Mouse (Mus musculus) forebrain, embryonic 11.5 days (tissue): ENCODE results near the gene Slc4a1. TPM values are rescaled to one million over a fixed set of nuclear protein-coding genes. Genes with fewer than 3 reads are reported as not detected.
A peak's percentile ranks its signal among the peaks of the same experiment; 100 is the strongest.

Experiments
- ATAC-seq: fragments of 200-750 bp; cut with Nextera tagmentation; replicated peaks from 2 replicates; pipeline ENCODE4 v1.8.0; 2017; ENCODE audit warnings: moderate TSS enrichment; ENCODE audit not compliant: low FRiP score
- DNase-seq: peaks from one replicate; pipeline ENCODE4 v3.0.0-alpha.2; 2017; ENCODE audit warnings: low spot score
- H3K27ac ChIP-seq: fragments of 300-500 bp; sonication (generic); 2 replicates; pipeline ENCODE4 v1.5.1; 2014; ENCODE audit warnings: low read depth, low read length
- H3K27me3 ChIP-seq: fragments of 300-500 bp; sonication (generic); 2 replicates; pipeline ENCODE4 v1.6.1; 2014; ENCODE audit warnings: mild to moderate bottlenecking, low read length, mixed read lengths; ENCODE audit not compliant: control insufficient read depth, insufficient read depth
- H3K36me3 ChIP-seq: fragments of 300-500 bp; sonication (generic); 2 replicates; pipeline ENCODE4 v1.6.1; 2014; ENCODE audit warnings: mild to moderate bottlenecking, low read length, moderate library complexity, mixed read lengths; ENCODE audit not compliant: control insufficient read depth, insufficient read depth
- H3K4me1 ChIP-seq: fragments of 300-500 bp; sonication (generic); replicated peaks from 2 replicates; pipeline ENCODE4 v1.6.1; 2014; ENCODE audit warnings: low read length, mixed read lengths; ENCODE audit not compliant: control insufficient read depth, insufficient read depth
- H3K4me2 ChIP-seq: fragments of 300-500 bp; sonication (generic); 2 replicates; pipeline ENCODE4 v1.6.1; 2014; ENCODE audit warnings: low read depth, mild to moderate bottlenecking, low read length, moderate library complexity, mixed read lengths; ENCODE audit not compliant: severe bottlenecking
- H3K4me3 ChIP-seq: fragments of 300-500 bp; sonication (generic); 2 replicates; pipeline ENCODE4 v1.5.1; 2014; ENCODE audit warnings: low read depth, low read length
- H3K9ac ChIP-seq: fragments of 300-500 bp; sonication (generic); 2 replicates; pipeline ENCODE4 v1.6.1; 2014; ENCODE audit warnings: low read length
- H3K9me3 ChIP-seq: fragments of 300-500 bp; sonication (generic); 2 replicates; pipeline ENCODE4 v1.6.1; 2016; ENCODE audit warnings: low read length, mixed read lengths; ENCODE audit not compliant: control insufficient read depth
- WGBS: fragments of 180-500 bp; shearing (Covaris S2); extraction: QIAGEN DNeasy Blood & Tissue Kit; methylation state at CpG from one replicate; pipeline ENCODE4 v1.1.7; 2014; 5-methylcytosine and 5-hydroxymethylcytosine counted together
- polyA plus RNA-seq: library from polyadenylated mRNA; unstranded; fragments of >200 nt; fragmentation: Nextera tagmentation; extraction: Ambion mirVana; gene quantifications from 2 replicates; pipeline ENCODE4 v1.2.1, GENCODE M21; 2014

Gene Slc4a1
- polyA plus RNA-seq, 1 experiment from 2014 or later: 33.8 TPM

DNA sequence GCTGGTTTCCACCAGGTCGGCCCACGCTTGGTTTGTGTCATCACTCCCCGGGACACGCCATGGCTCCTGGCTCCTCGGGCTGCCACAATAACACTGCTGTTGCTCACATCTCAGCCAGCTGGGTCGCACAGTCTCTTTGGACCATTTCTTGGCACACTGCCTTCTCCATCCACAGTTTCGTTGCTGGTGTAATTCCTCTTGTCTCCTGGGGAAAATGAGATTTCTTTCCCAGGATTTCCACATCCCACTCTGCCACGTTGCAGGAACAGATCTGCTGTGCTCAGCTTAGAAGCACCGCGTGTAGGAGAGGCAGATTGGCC is 45.4 kb downstream of the Slc4a1 start:
- no peak overlapping the region for H3K27ac ChIP-seq
- no peaks in the 10 kb centered on the region for H3K36me3 ChIP-seq
- peak overlapping the region; percentile 98 for H3K4me2 ChIP-seq
- no peak for ATAC-seq
- peaks cover 5% of the 10 kb centered on the region for H3K4me1 ChIP-seq
- peak overlapping the region; percentile 100 for H3K9ac ChIP-seq
- no peaks in the 10 kb centered on the region for H3K9me3 ChIP-seq
- H3K4me3 ChIP-seq: peak overlapping the region; percentile 99
- H3K27me3 ChIP-seq: no peaks in the 10 kb centered on the region
- 18% methylated on average over 10 of the region's 10 CpGs for WGBS
- DNase-seq: peak; percentile 74

DNA sequence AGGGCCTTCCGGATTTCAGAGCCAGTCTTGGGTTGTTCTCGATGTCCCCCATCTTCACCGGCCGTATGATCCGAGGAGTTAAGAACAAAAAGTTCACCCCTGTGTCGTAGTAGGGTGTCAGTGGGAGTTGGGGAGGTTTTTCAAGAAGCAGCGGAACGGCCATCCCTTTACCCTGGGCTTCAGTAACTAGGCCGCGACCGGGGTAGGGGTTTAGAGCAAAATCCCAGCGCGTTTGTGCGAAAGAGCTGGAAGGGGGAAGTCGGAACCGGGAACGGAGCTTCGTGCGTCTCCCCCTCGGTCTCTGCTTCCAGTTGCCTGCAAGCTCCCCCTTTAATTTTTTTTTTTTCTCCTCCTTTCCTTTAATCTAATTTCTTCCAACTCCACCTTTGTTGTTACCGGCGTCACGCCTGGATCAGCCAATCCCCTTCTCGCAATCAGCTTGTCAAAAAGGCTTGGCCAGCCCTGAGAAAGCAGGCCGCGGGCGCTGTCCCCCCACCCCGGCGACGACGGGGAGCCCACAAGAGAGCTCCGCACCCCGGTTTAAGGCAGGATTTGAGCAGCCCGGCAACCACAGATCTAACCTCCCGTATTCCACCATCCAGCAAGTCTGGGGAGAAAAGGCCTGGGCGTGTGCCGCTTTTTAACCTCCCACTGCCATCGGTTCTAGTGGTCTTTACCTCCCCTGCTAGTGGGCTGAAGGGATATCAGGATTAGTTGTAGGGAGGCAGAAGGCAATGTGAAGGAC is 45.9 kb downstream of the Slc4a1 start:
- WGBS: under 1% methylated on average over 38 of the region's 38 CpGs
- peak; percentile 85 for DNase-seq

DNA sequence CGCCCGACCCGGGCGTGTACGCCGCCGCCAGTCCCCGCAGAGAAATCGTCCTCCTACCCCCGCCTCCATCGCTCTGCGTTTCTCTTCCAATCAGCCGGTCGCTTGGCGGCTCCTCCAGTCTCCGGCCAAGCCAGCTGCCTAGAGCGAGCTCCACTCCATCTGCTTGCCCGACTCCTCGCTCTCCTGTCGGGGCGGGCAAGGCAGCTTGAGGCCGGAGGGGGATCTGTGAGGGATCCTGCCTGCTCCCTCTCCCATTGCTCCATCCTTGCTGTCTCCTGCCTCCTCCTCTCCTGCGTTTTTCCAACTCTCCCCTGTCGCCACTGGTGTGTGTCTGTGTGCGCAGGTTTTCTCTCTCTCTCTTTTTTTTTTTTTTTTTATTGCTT is 46.6 kb downstream of the Slc4a1 start, which contains the start of gene Ubtf:
Gene Ubtf (minus strand): TSS at position 333 of the 383 bp plus-strand sequence.
- ATAC-seq (0 out of 2 replicates have a peak, but pooled peaks have one; percentile 11), DNase-seq (peak; percentile 86)
- WGBS: under 1% methylated on average over 25 of the region's 25 CpGs
- peak within 1 kb of the TSS; percentile 100 for H3K9ac ChIP-seq
- peak within 1 kb of the TSS; percentile 98 for H3K4me2 ChIP-seq
- H3K9me3 ChIP-seq: no peaks in the 10 kb centered on the region
- H3K4me1 ChIP-seq: peaks cover 5% of the 10 kb centered on the region
- no peaks in the 10 kb centered on the region for H3K27me3 ChIP-seq
- peak within 1 kb of the TSS; percentile 99 for H3K27ac ChIP-seq
- H3K4me3 ChIP-seq: peak within 1 kb of the TSS; percentile 99
- H3K36me3 ChIP-seq: no peaks in the 10 kb centered on the region

More for the DNA sequence above, 45.9 kb downstream of the Slc4a1 start:
- peak; percentile 24; the same call in 1 of the 2 replicates for ATAC-seq
- Histone ChIP-seq H3K27ac (peak overlapping the region; percentile 99), H3K36me3 (no peaks in the 10 kb centered on the region), H3K4me1 (peaks cover 5% of the 10 kb centered on the region), H3K9me3 (no peaks in the 10 kb centered on the region), H3K9ac (peak overlapping the region; percentile 100), H3K4me2 (peak overlapping the region; percentile 98), H3K27me3 (no peaks in the 10 kb centered on the region), H3K4me3 (peak overlapping the region; percentile 99)

DNA sequence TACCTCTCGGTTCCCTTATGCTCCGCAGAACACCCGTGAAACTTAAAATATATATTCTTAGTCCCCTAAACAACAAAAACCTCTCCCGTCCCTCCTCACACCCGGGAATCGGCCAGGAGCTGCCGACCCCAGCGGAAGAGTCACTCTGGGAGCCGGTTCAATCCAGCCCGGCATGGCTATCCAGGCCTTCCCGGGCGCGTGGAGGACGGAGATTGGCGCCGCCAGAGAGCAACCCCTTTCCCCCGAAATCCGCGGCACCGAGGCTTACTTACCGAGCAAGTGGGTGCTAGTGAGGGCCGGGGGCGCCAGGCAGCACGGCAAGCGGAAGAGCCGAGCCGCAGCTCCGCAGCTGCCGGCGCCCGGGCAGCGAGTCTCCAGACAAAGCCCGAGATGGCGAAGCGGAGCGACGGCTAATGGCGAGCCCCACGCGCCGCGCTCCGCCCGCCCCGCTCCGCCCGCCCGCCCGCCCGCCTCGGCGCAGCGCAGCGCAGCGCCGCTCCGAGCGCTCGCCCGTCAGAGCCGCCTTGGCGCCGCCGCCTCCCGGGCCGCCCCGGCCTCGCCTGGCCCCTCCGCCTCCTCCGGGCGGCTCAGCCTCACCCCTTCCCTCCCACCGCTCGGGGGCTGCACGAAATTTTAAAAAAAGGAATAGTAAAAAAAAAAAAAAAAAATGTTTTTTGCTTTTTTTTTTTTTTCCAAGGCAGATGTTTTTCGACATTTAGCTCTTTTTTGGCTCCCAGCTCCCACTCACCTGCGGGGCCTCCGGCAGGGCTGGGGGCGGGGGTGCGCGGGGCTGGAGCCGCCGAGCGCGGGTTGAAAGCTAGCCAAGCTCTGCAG is 47.2 kb downstream of the Slc4a1 start:
- DNase-seq: peak; percentile 83
- under 1% methylated on average over 79 of the region's 84 CpGs for whole genome bisulfite sequencing
- no peaks in the 10 kb centered on the region for H3K9me3 ChIP-seq
- peak overlapping the region; percentile 100 for H3K9ac ChIP-seq
- H3K4me1 ChIP-seq: peaks cover 5% of the 10 kb centered on the region
- peak overlapping the region; percentile 99 for H3K27ac ChIP-seq
- no peaks in the 10 kb centered on the region for H3K27me3 ChIP-seq
- peak overlapping the region; percentile 99 for H3K4me3 ChIP-seq
- H3K4me2 ChIP-seq: peak overlapping the region; percentile 98
- peaks cover 4% of the 10 kb centered on the region; the same call in 1 of the 2 replicates for H3K36me3 ChIP-seq
- no peak for ATAC-seq

DNA sequence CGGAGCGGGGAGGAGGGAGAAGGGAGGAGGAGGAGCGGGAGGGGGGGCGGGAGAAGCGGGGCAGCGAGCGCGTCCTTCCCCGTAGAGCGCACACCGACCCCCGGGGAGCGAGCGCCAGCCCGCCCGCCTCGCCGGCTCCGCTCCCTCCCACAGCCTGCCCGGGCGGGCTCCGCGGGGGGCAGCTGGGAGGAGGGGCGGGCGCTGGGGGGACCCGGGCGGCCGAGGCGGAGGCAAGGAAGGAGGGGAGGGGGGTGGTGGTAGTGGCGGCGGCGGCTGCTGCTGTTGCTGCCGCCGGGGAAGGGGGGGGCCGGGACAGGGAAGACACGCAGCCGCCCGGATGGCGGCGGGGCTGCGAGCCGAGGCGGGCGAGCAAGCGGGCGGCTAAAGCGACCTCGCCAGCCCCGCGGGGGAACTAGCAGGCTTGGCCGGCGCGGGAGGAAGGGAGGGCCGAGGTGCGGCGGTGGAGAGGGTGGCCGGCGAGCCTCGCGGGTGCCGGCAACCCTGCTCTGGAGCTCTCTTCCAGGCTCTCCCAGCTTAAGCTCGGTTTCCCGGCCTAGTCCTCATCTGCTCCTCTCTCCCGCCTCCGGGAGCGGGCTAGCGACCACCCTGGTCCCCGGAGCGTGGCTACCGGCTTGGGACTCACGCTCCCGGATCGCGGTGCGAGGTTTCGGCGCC is 48.0 kb downstream of the Slc4a1 start:
- H3K27ac ChIP-seq: peak overlapping the region; percentile 99
- H3K9me3 ChIP-seq: no peaks in the 10 kb centered on the region
- H3K27me3 ChIP-seq: no peaks in the 10 kb centered on the region
- DNase-seq (peak; percentile 91), ATAC-seq (peak; percentile 44)
- H3K4me1 ChIP-seq: peaks cover 5% of the 10 kb centered on the region
- H3K36me3 ChIP-seq: peaks cover 7% of the 10 kb centered on the region; the same call in 1 of the 2 replicates
- H3K9ac ChIP-seq: peak overlapping the region; percentile 100
- H3K4me3 ChIP-seq: peak overlapping the region; percentile 99
- peak overlapping the region; percentile 98 for H3K4me2 ChIP-seq
- 0% methylated on average over 46 of the region's 77 CpGs for WGBS

DNA sequence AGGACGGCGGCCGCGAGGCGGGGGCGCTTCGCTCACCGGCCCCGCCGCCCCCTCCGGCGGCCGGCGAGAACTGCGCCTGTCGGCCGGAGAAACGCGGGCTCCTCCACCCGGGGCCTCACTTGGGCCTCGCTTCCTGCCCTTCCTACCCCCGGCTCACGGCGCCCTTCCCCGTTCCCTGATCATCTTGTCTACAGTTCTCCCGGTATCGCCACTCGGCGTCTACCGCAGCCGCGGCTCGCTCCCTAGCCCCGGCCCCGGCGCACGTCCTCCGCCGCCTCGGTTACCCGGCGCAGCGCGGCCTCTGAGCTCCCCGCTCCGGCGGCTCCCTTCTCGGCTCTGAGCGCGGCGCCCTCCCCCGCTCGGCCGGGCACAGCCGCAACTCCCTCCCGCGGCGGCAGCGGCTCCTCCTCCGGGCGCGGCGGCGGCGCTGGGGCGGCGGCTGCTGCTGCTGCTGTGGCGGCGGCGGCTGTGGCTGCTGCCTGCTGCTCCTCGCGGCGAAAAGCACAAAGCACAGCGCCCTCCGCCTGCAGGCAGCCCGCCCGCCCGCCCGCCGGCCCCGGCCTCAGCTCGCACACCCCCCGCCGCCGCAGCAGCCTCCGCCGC is 48.6 kb downstream of the Slc4a1 start:
- Histone ChIP-seq H3K27ac (peak overlapping the region; percentile 99), H3K4me2 (peak overlapping the region; percentile 98), H3K9me3 (no peaks in the 10 kb centered on the region), H3K9ac (peak overlapping the region; percentile 100), H3K4me3 (peak overlapping the region; percentile 99), H3K36me3 (peaks cover 7% of the 10 kb centered on the region; the same call in 1 of the 2 replicates), H3K27me3 (no peaks in the 10 kb centered on the region), H3K4me1 (peaks cover 5% of the 10 kb centered on the region)
- WGBS: under 1% methylated on average over 72 of the region's 87 CpGs
- ATAC-seq: peak; percentile 23
- peak; percentile 83 for DNase-seq

DNA sequence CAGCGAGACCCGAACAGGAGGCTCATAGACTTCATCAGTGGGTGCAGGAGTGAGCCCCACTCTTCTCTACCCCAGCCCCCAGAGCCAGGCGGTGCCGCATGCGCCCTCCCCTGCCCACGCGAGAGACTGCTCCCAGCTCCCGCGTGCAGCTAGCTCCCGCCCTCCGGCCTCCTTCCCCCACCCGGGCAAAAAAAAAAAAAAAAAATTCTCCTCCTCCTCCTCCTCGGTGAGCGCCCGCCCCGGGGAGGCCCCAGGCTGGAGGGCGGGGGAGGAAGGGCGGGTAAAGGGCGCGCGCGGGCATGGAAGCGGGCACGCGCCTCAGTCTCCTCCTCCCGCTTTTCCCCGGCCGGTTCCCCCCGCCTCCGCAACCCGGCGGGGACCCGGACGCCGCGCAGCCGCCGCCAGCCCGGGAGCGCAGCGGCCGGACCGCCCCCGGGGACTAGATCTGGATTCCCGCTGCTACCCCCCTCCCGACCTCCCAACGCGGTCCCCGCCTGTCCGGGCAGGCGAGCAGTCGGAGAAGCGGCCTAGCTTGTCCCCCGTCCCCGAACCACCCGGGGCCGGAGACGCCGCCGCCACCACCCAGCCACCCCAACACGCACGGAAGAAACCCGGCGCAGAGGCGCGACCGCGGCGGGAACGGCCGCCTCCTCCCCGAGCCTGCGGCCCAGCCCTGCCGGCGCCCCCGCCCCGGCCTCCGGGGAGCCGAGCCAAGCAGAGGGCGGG is 49.3 kb downstream of the Slc4a1 start:
- H3K9me3 ChIP-seq: no peaks in the 10 kb centered on the region
- no peaks in the 10 kb centered on the region for H3K27me3 ChIP-seq
- H3K4me2 ChIP-seq: peak overlapping the region; percentile 98
- ATAC-seq: peak; percentile 35
- peak overlapping the region; percentile 99 for H3K27ac ChIP-seq
- 1% methylated on average over 69 of the region's 80 CpGs for WGBS
- peak overlapping the region; percentile 100 for H3K9ac ChIP-seq
- peaks cover 7% of the 10 kb centered on the region; the same call in 1 of the 2 replicates for H3K36me3 ChIP-seq
- peak overlapping the region; percentile 99 for H3K4me3 ChIP-seq
- DNase-seq: peak; percentile 92
- H3K4me1 ChIP-seq: peaks cover 5% of the 10 kb centered on the region
